ENCODE assay signal across 9 mouse cellular contexts in the genomic region with DNA sequence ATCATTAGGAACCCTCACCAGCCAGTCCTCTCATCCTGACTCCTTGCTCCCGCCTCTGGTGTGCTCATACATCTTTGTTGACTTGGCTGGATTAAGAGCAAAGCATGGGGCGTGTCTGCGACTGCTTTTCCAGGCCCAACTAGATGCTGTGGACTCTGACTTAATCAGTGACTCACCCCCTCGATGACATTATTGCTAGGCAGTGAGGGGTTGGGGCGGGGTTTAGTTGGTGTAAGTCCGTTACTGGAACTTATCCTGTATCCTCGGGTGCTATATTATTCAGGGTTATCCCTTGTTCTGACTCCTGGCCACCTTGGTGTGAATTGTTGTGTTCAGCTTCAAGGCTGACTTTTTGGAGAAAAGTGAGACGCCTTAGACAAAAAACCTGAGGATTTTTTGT.
DNase-seq lines count a peak whose midpoint lies in the region; ATAC-seq lines count a peak whose summit lies in the region.
"Had no signal": no experiment of that assay in that cellular context is flagged by ENCODE, and none has a peak within 500 bp of the region (broad histone marks: within the 10 kb centered on the region; RNA-seq: fewer than 3 reads in every experiment).

No protein-coding gene starts in this region.

- peak; percentile 42; the same call in 1 of the 2 replicates for ATAC-seq in kidney, embryonic 16.5 days (ENCODE audit: low FRiP score, low TSS enrichment)
- no peak for ATAC-seq in hindbrain, embryonic 14.5 days (ENCODE audit: low FRiP score)
- ATAC-seq in neural tube, embryonic 13.5 days (ENCODE audit: low read depth): no peak

- H3K4me1 ChIP-seq in kidney, embryonic 16.5 days (ENCODE audit: insufficient read depth, low read length): no peaks in the 10 kb centered on the region
- H3K4me1 ChIP-seq in hindbrain, embryonic 14.5 days (replicated peaks; ENCODE audit: control insufficient read depth, insufficient read depth, low read length): peaks cover 11% of the 10 kb centered on the region
- peaks cover 33% of the 10 kb centered on the region for H3K4me1 ChIP-seq in neural tube, embryonic 13.5 days (replicated peaks)

- no peaks in the 10 kb centered on the region for H3K36me3 ChIP-seq in kidney, embryonic 16.5 days (ENCODE audit: insufficient read depth, low read length)
- peaks cover 12% of the 10 kb centered on the region for H3K36me3 ChIP-seq in hindbrain, embryonic 14.5 days (replicated peaks; ENCODE audit: control insufficient read depth, insufficient read depth)
- H3K36me3 ChIP-seq in neural tube, embryonic 13.5 days: peaks cover 18% of the 10 kb centered on the region; the same call in 1 of the 2 replicates
- H3K36me3 ChIP-seq: embryonic facial prominence, embryonic 15.5 days had no signal

- no peak overlapping the region for H3K4me3 ChIP-seq in kidney, embryonic 16.5 days (ENCODE audit: low read length)
- H3K4me3 ChIP-seq in hindbrain, embryonic 14.5 days (replicated peaks; ENCODE audit: low read length): no peak overlapping the region
- H3K4me3 ChIP-seq in neural tube, embryonic 13.5 days: no peak overlapping the region
- H3K4me3 ChIP-seq: embryonic facial prominence, embryonic 15.5 days had no signal

- WGBS in kidney, embryonic 16.5 days: 63% methylated on average over 8 of the region's 8 CpGs
- WGBS in hindbrain, embryonic 14.5 days: 61% methylated on average over 8 of the region's 8 CpGs
- 54% methylated on average over 8 of the region's 8 CpGs for WGBS in neural tube, embryonic 13.5 days

- DNase-seq in kidney, postnatal 36 days: no peak
- peak; percentile 3 for DNase-seq in adrenal gland, adult 8-10 months
- no peak for DNase-seq in hindbrain, embryonic 14.5 days (ENCODE audit: low spot score)
- DNase-seq in cerebellum, postnatal 36 days: no peak
- DNase-seq in layer of hippocampus, adult 8-10 months (ENCODE audit: low spot score in 2 of 2): no peak

- H3K4me2 ChIP-seq in kidney, embryonic 16.5 days (replicated peaks; ENCODE audit: low read depth, low read length): no peak overlapping the region
- H3K4me2 ChIP-seq in hindbrain, embryonic 14.5 days (replicated peaks): no peak overlapping the region
- no peak overlapping the region for H3K4me2 ChIP-seq in neural tube, embryonic 13.5 days

- no peak overlapping the region for H3K9ac ChIP-seq in kidney, embryonic 16.5 days (replicated peaks; ENCODE audit: low read length)
- H3K9ac ChIP-seq in hindbrain, embryonic 14.5 days: peak overlapping the region; percentile 7; the same call in 1 of the 2 replicates
- peak overlapping the region; percentile 54 for H3K9ac ChIP-seq in neural tube, embryonic 13.5 days
- H3K9ac ChIP-seq: embryonic facial prominence, embryonic 15.5 days had no signal

- no peaks in the 10 kb centered on the region for H3K27me3 ChIP-seq in kidney, embryonic 16.5 days (ENCODE audit: insufficient read depth, low read length)
- no peaks in the 10 kb centered on the region for H3K27me3 ChIP-seq in hindbrain, embryonic 14.5 days (ENCODE audit: control insufficient read depth, insufficient read depth, low read length)
- H3K27me3 ChIP-seq in neural tube, embryonic 13.5 days: no peaks in the 10 kb centered on the region
- H3K27me3 ChIP-seq: embryonic facial prominence, embryonic 15.5 days had no signal

- H3K27ac ChIP-seq in kidney, embryonic 16.5 days (ENCODE audit: low read length): no peak overlapping the region
- peak overlapping the region; percentile 93 for H3K27ac ChIP-seq in hindbrain, embryonic 14.5 days
- peak overlapping the region; percentile 91 for H3K27ac ChIP-seq in neural tube, embryonic 13.5 days (replicated peaks)
- H3K27ac ChIP-seq: embryonic facial prominence, embryonic 15.5 days; macrophage had no signal

- no peaks in the 10 kb centered on the region for H3K9me3 ChIP-seq in kidney, embryonic 16.5 days (ENCODE audit: low read length)
- no peaks in the 10 kb centered on the region for H3K9me3 ChIP-seq in hindbrain, embryonic 14.5 days (ENCODE audit: control insufficient read depth, low read length)
- H3K9me3 ChIP-seq in neural tube, embryonic 13.5 days: no peaks in the 10 kb centered on the region
- H3K9me3 ChIP-seq: embryonic facial prominence, embryonic 15.5 days had no signal
